Mouse (Mus musculus): ENCODE results near the gene Fmnl2.

GRCm38 (mm10) chr2:53082045-53082444 lies 224.4 kb downstream of the Fmnl2 start:
- TF ChIP-seq POLR2A (IDR thresholded peaks at IDR 0.05; ENCODE audit: low read depth, low read length) (no peak), CTCF (conservative IDR thresholded peaks at IDR 0.05; ENCODE audit: insufficient read depth, insufficient read length, low read depth, low read length) (no peak)

Data from kidney, adult 2 months (tissue).